Mouse (Mus musculus) monocyte, adult 5-6 weeks (primary cell): ENCODE results near the gene Lalba. TPM values are rescaled to one million over a fixed set of nuclear protein-coding genes. Genes with fewer than 3 reads are reported as not detected.

Experiments used
- total RNA-seq: library from RNA; stranded (forward); fragments of 200-1000, 200-491, 200-594 nt; gene quantifications from 3 replicates; pipeline ENCODE4 v1.2.3, GENCODE M21; 2017

The Lalba gene
- total RNA-seq, 1 experiment from 2014 or later = not detected

Other genes starting within 250 kb of the Lalba start
- gene Olfr286, start 248.3 kb downstream of the Lalba start, total RNA-seq = not detected in 3 replicates
- gene H1fnt, start 225.4 kb downstream of the Lalba start, total RNA-seq = not detected in 3 replicates
- gene Zfp641, start 186.6 kb downstream of the Lalba start, total RNA-seq = not detected in 3 replicates
- gene Olfr285, start 165.4 kb downstream of the Lalba start, total RNA-seq = not detected in 3 replicates
- not detected in 3 replicates for gene Olfr284, start 141.7 kb downstream of the Lalba start, total RNA-seq
- not detected in 3 replicates for gene Olfr283, start 101.8 kb downstream of the Lalba start, total RNA-seq
- gene Olfr282, start 51.5 kb downstream of the Lalba start, total RNA-seq = not detected in 3 replicates
- not detected in 3 replicates for gene Olfr281, start 30.1 kb downstream of the Lalba start, total RNA-seq
- gene OR5BS1P, start 12.8 kb downstream of the Lalba start, total RNA-seq = not detected in 3 replicates
- not detected in 3 replicates for gene Olfr279, start 9.7 kb upstream of the Lalba start, total RNA-seq
- gene Kansl2, start 51.5 kb upstream of the Lalba start, total RNA-seq = 35.4 to 46.2 TPM (median 40.6 TPM) in 3 replicates
- gene Ccnt1, start 88.2 kb upstream of the Lalba start, total RNA-seq = 112 to 132 TPM (median 124 TPM) in 3 replicates
- gene 4930415O20Rik, start 88.3 kb upstream of the Lalba start, total RNA-seq = not detected in 3 replicates
- 0.96 to 3.7 TPM in 2 of 3 replicates, not detected in the other for gene Adcy6, start 127.4 kb upstream of the Lalba start, total RNA-seq
- gene Cacnb3, start 148.1 kb upstream of the Lalba start, total RNA-seq = 0.68 to 1.3 TPM in 2 of 3 replicates, not detected in the other
- 106 to 143 TPM (median 108 TPM) in 3 replicates for gene Ddx23, start 180.2 kb upstream of the Lalba start, total RNA-seq
- 1.2 to 2.8 TPM (median 1.5 TPM) in 3 replicates for gene Rnd1, start 194.7 kb upstream of the Lalba start, total RNA-seq
- not detected in 3 replicates for gene Ccdc65, start 225.5 kb upstream of the Lalba start, total RNA-seq
- gene Fkbp11, start 245.5 kb upstream of the Lalba start, total RNA-seq = 0.11 to 2.2 TPM in 2 of 3 replicates, not detected in the other